Mouse (Mus musculus): ENCODE results near the gene Slc9a5. TPM values are rescaled to one million over a fixed set of nuclear protein-coding genes. Genes with fewer than 3 reads are reported as not detected.

Slc9a5 gene
- total and polyA plus RNA-seq, 3 experiments = 0.95 to 4.5 (median 3.1) TPM

- no peak overlapping the region for H3K9ac ChIP-seq (ENCODE audit: insufficient read depth, low read depth)
- H3K79me2 ChIP-seq (replicated peaks; ENCODE audit: control insufficient read depth, extremely low read depth, insufficient read depth, poor library complexity, severe bottlenecking) = no peaks in the 10 kb centered on the region
- dilution Hi-C loops (cut with MboI; ENCODE audit: extremely low pct_ligation_motif_present, extremely low pct_unique_long_range_greater_than_20kb, low sequenced_read_pairs) = no loop called here
- peaks cover 0 to 20% of the 10 kb centered on the region in 2 experiments for H3K36me3 ChIP-seq (replicated peaks in 1 of 2; ENCODE audit: control insufficient read depth in 1 of 2, insufficient read depth in 1 of 2, low read length in 1 of 2)
- H3K9me3 ChIP-seq (replicated peaks; ENCODE audit: low read length) = no peaks in the 10 kb centered on the region
- H3K27ac ChIP-seq (ENCODE audit: insufficient read depth, low read depth) = no peak overlapping the region
- no peak overlapping the region for H3K4me3 ChIP-seq (replicated peaks in 1 of 3; ENCODE audit: low read depth in 2 of 3, low read length in 2 of 3, poor library complexity in 1 of 3)
- H3K4me2 ChIP-seq (ENCODE audit: insufficient read depth, low read depth, poor library complexity, severe bottlenecking) = no peak overlapping the region
- no peak for TF ChIP-seq MAZ (IDR thresholded peaks at IDR 0.05; ENCODE audit: low read depth, low read length)
- no peak for TF ChIP-seq RAD21 (IDR thresholded peaks at IDR 0.05; ENCODE audit: low read depth, low read length)
- no peak for TF ChIP-seq ETS1 (conservative IDR thresholded peaks at IDR 0.05; ENCODE audit: low read depth, low read length)
- TF ChIP-seq RCOR1 (conservative IDR thresholded peaks at IDR 0.05; ENCODE audit: low read depth, low read length) = no peak
- no peak for TF ChIP-seq POLR2AphosphoS2 (IDR thresholded peaks at IDR 0.05; ENCODE audit: low read depth, low read length)
- no peak for TF ChIP-seq IRF4 (IDR thresholded peaks at IDR 0.05; ENCODE audit: low read depth, low read length)
- TF ChIP-seq HCFC1 (IDR thresholded peaks at IDR 0.05; ENCODE audit: low read depth, low read length) = no peak
- TF ChIP-seq TBP (conservative IDR thresholded peaks at IDR 0.05; ENCODE audit: low read depth, low read length) = no peak
- peaks cover 13% of the 10 kb centered on the region for H3K27me3 ChIP-seq (replicated peaks)
- DNase-seq (ENCODE audit: extremely low read depth) = no peak
- peaks cover 9 to 22% of the 10 kb centered on the region in 2 experiments for H3K4me1 ChIP-seq (ENCODE audit: control insufficient read depth in 1 of 2, insufficient read depth in 2 of 2)
- in situ Hi-C loops (cut with MboI; ENCODE audit: low pct_ligation_motif_present, low pct_unique_long_range_greater_than_20kb, low sequenced_read_pairs) = loop anchor here (5.0 kb wide), 1 partner anchor 34 kb away; no protein-coding TSS in a partner anchor
These were observed 5.0 kb downstream of the Slc9a5 start for GRCm38 (mm10) chr8:105353583-105354135.

GRCm38 (mm10) chr8:105354549-105354948, 5.9 kb downstream of the Slc9a5 start:
- H3K4me1 ChIP-seq (ENCODE audit: control insufficient read depth in 1 of 2, insufficient read depth in 2 of 2) = peaks cover 9 to 18% of the 10 kb centered on the region in 2 experiments
- H3K27me3 ChIP-seq (replicated peaks) = peaks cover 6% of the 10 kb centered on the region
- H3K36me3 ChIP-seq (replicated peaks in 1 of 2; ENCODE audit: control insufficient read depth in 1 of 2, insufficient read depth in 1 of 2, low read length in 1 of 2) = peaks cover 2 to 23% of the 10 kb centered on the region in 2 experiments
- no peak overlapping the region for H3K9ac ChIP-seq (ENCODE audit: insufficient read depth, low read depth)
- in situ Hi-C loops (cut with MboI; ENCODE audit: low pct_ligation_motif_present, low pct_unique_long_range_greater_than_20kb, low sequenced_read_pairs) (loop anchor here (5.0 kb wide), 1 partner anchor 33 kb away; no protein-coding TSS in a partner anchor), dilution Hi-C loops (cut with MboI; ENCODE audit: extremely low pct_ligation_motif_present, extremely low pct_unique_long_range_greater_than_20kb, low sequenced_read_pairs) (no loop called here)
- H3K79me2 ChIP-seq (replicated peaks; ENCODE audit: control insufficient read depth, extremely low read depth, insufficient read depth, poor library complexity, severe bottlenecking) = no peaks in the 10 kb centered on the region
- no peak for DNase-seq (ENCODE audit: extremely low read depth)
- no peaks in the 10 kb centered on the region for H3K9me3 ChIP-seq (replicated peaks; ENCODE audit: low read length)
- H3K4me3 ChIP-seq (replicated peaks in 1 of 3; ENCODE audit: low read depth in 2 of 3, low read length in 2 of 3, poor library complexity in 1 of 3) = no peak overlapping the region
- no peak for TF ChIP-seq SMC3 (IDR thresholded peaks at IDR 0.05; ENCODE audit: low read depth, low read length)
- no peak overlapping the region for H3K4me2 ChIP-seq (ENCODE audit: insufficient read depth, low read depth, poor library complexity, severe bottlenecking)
- H3K27ac ChIP-seq (ENCODE audit: insufficient read depth, low read depth) = no peak overlapping the region

DNA sequence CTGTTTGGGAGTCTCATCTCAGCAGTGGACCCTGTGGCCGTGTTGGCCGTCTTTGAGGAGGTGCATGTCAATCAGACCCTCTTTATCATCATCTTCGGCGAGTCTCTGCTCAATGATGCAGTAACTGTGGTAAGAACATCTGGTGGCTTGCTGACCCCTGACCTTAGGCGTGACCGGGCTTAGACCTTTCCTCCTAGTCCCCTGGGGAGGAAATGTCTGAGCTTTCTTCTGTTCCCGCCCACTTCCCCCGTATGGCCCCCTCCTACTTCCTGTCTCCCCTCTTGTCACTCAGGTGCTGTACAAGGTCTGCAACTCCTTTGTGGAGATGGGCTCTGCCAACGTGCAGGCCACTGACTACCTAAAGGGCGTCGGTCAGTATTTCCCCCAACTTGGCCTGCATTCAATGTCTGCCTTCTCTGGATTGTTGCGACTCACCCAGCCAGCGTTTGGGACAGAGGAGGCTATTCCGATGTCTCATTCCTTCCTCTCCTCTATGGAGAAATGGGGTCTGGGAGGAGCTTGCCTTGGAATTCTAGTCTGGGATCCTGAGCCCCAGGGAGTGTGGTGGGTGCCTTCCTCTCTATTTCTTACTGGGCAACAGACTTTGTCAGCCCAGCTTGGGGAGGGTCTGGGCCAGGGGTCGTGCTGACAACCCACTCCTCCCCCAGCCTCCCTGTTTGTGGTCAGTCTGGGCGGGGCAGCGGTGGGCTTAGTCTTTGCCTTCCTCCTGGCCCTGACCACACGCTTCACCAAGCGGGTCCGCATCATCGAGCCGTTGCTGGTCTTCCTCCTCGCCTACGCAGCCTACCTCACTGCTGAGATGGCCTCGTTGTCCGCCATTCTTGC, 6.8 kb downstream of the Slc9a5 start:
- TF ChIP-seq ELF1 (IDR thresholded peaks at IDR 0.05; ENCODE audit: low read depth, low read length) (0 out of 2 replicates have a peak, but pooled peaks have one; percentile 37), HCFC1 (IDR thresholded peaks at IDR 0.05; ENCODE audit: low read depth, low read length) (peak; percentile 27; the same call in 1 of the 2 replicates), BHLHE40 (IDR thresholded peaks at IDR 0.05; ENCODE audit: low read depth, low read length) (0 out of 2 replicates have a peak, but pooled peaks have one; percentile 41), CHD2 (IDR thresholded peaks at IDR 0.05; ENCODE audit: low read length) (0 out of 2 replicates have a peak, but pooled peaks have one; percentile 25), E2F4 (IDR thresholded peaks at IDR 0.05; ENCODE audit: insufficient replicate concordance, low read depth, low read length) (no peak), UBTF (IDR thresholded peaks at IDR 0.05; ENCODE audit: low read depth, low read length) (no peak), MYC (IDR thresholded peaks at IDR 0.05; ENCODE audit: low read depth, low read length) (no peak)
- H3K27ac ChIP-seq (ENCODE audit: insufficient read depth, low read depth) = no peak overlapping the region
- H3K4me3 ChIP-seq (replicated peaks in 1 of 3; ENCODE audit: low read depth in 2 of 3, low read length in 2 of 3, poor library complexity in 1 of 3) = no peak overlapping the region
- in situ Hi-C loops (cut with MboI; ENCODE audit: low pct_ligation_motif_present, low pct_unique_long_range_greater_than_20kb, low sequenced_read_pairs) (no loop called here), dilution Hi-C loops (cut with MboI; ENCODE audit: extremely low pct_ligation_motif_present, extremely low pct_unique_long_range_greater_than_20kb, low sequenced_read_pairs) (no loop called here)
- peaks cover 2 to 23% of the 10 kb centered on the region in 2 experiments for H3K36me3 ChIP-seq (replicated peaks in 1 of 2; ENCODE audit: control insufficient read depth in 1 of 2, insufficient read depth in 1 of 2, low read length in 1 of 2)
- H3K4me2 ChIP-seq (ENCODE audit: insufficient read depth, low read depth, poor library complexity, severe bottlenecking) = 0 out of 2 replicates have a peak overlapping the region, but pooled peaks have one; percentile 31
- H3K4me1 ChIP-seq (ENCODE audit: control insufficient read depth in 1 of 2, insufficient read depth in 2 of 2) = peaks cover 9 to 18% of the 10 kb centered on the region in 2 experiments
- no peak overlapping the region for H3K9ac ChIP-seq (ENCODE audit: insufficient read depth, low read depth)
- H3K79me2 ChIP-seq (replicated peaks; ENCODE audit: control insufficient read depth, extremely low read depth, insufficient read depth, poor library complexity, severe bottlenecking) = no peaks in the 10 kb centered on the region
- DNase-seq (ENCODE audit: extremely low read depth) = peak; percentile 54
- no peaks in the 10 kb centered on the region for H3K27me3 ChIP-seq (replicated peaks)
- H3K9me3 ChIP-seq (replicated peaks; ENCODE audit: low read length) = no peaks in the 10 kb centered on the region
